Mouse (Mus musculus) stomach, postnatal 0 days (tissue): ENCODE results near the gene Ffar1. TPM values are rescaled to one million over a fixed set of nuclear protein-coding genes. Genes with fewer than 3 reads are reported as not detected.

Experiments
- ATAC-seq: fragments of 200-750 bp; cut with Nextera tagmentation; 2 replicates; pipeline ENCODE4 v1.8.0; 2017; ENCODE audit not compliant: low FRiP score, low TSS enrichment
- DNase-seq: peaks from one replicate; pipeline ENCODE4 v3.0.0-alpha.2; 2016; ENCODE audit warnings: low spot score
- H3K27ac ChIP-seq: fragments of 300-500 bp; sonication (generic); replicated peaks from 2 replicates; pipeline ENCODE4 v1.5.1; 2014; ENCODE audit warnings: mild to moderate bottlenecking, control low read depth
- H3K27me3 ChIP-seq: fragments of 300-500 bp; sonication (generic); 2 replicates; pipeline ENCODE4 v1.6.1; 2014; ENCODE audit warnings: low read length; ENCODE audit not compliant: control insufficient read depth, insufficient read depth
- H3K36me3 ChIP-seq: fragments of 300-500 bp; sonication (generic); 2 replicates; pipeline ENCODE4 v1.6.1; 2014; ENCODE audit warnings: low read length, mixed read lengths; ENCODE audit not compliant: control insufficient read depth, insufficient read depth
- H3K4me1 ChIP-seq: fragments of 300-500 bp; sonication (generic); replicated peaks from 2 replicates; pipeline ENCODE4 v1.6.1; 2014; ENCODE audit warnings: antibody characterized with exemption; ENCODE audit not compliant: control insufficient read depth, insufficient read depth
- H3K4me2 ChIP-seq: fragments of 300-500 bp; sonication (generic); replicated peaks from 2 replicates; pipeline ENCODE4 v1.6.1; 2014; ENCODE audit warnings: low read depth, mild to moderate bottlenecking, control low read depth, moderate library complexity
- H3K4me3 ChIP-seq: fragments of 300-500 bp; sonication (generic); 2 replicates; pipeline ENCODE4 v1.5.1; 2014; ENCODE audit warnings: low read depth, low read length, control low read depth
- H3K9ac ChIP-seq: fragments of 300-500 bp; sonication (generic); 2 replicates; pipeline ENCODE4 v1.6.1; 2014; ENCODE audit warnings: mild to moderate bottlenecking, low read length, control low read depth, mixed read lengths
- H3K9me3 ChIP-seq: fragments of 300-500 bp; sonication (generic); 2 replicates; pipeline ENCODE4 v1.6.1; 2016; ENCODE audit warnings: low read length; ENCODE audit not compliant: control insufficient read depth
- CTCF ChIP-seq: IDR thresholded peaks from 2 replicates; pipeline ENCODE4 v1.5.1; 2016; ENCODE audit warnings: antibody characterized with exemption, low read depth, mild to moderate bottlenecking, moderate library complexity
- EP300 ChIP-seq: optimal IDR thresholded peaks from 2 replicates; pipeline ENCODE3; 2016; ENCODE audit warnings: antibody characterized with exemption
- WGBS: fragments of 180-500 bp; shearing (Covaris S2); extraction: QIAGEN DNeasy Blood & Tissue Kit; methylation state at CpG from one replicate; pipeline ENCODE4 v1.1.7; 2014; 5-methylcytosine and 5-hydroxymethylcytosine counted together
- polyA plus RNA-seq: library from polyadenylated mRNA; unstranded; fragments of >200 nt; fragmentation: Nextera tagmentation; extraction: Ambion mirVana; gene quantifications from 2 replicates; pipeline ENCODE4 v1.2.1, GENCODE M21; 2015

Gene Ffar1
- polyA plus RNA-seq = 0.04 and 0.06 TPM in 2 replicates

GRCm38 (mm10) chr7:30861464-30861863 lies at the start of gene Ffar1:
Ffar1 (minus strand) TSS chr7:30861564.
- H3K9me3 ChIP-seq = no peaks in the 10 kb centered on the region
- no peak within 1 kb of the TSS for H3K4me3 ChIP-seq
- TF ChIP-seq CTCF = no peak
- TF ChIP-seq EP300 = no peak
- H3K4me2 ChIP-seq = no peak within 1 kb of the TSS
- WGBS = 78% methylated on average over 12 of the region's 12 CpGs
- DNase-seq (no peak), ATAC-seq (no peak)
- H3K4me1 ChIP-seq = no peaks in the 10 kb centered on the region
- no peak within 1 kb of the TSS for H3K9ac ChIP-seq
- H3K27ac ChIP-seq = no peak within 1 kb of the TSS
- no peaks in the 10 kb centered on the region for H3K36me3 ChIP-seq
- no peaks in the 10 kb centered on the region for H3K27me3 ChIP-seq

- Histone ChIP-seq H3K4me3 (no peak overlapping the region), H3K36me3 (no peaks in the 10 kb centered on the region), H3K4me1 (no peaks in the 10 kb centered on the region; the same call in 1 of the 2 replicates), H3K9me3 (no peaks in the 10 kb centered on the region), H3K4me2 (no peak overlapping the region), H3K27ac (no peak overlapping the region), H3K9ac (no peak overlapping the region), H3K27me3 (no peaks in the 10 kb centered on the region)
- ATAC-seq (no peak), DNase-seq (no peak)
- WGBS = 71% methylated on average over 6 of the region's 6 CpGs
- TF ChIP-seq CTCF = no peak
- no peak for TF ChIP-seq EP300
Observed at GRCm38 (mm10) chr7:30909773-30910172, 48.4 kb upstream of the Ffar1 start.

GRCm38 (mm10) chr7:30908992-30909431 lies 47.6 kb upstream of the Ffar1 start:
- ATAC-seq = peak; percentile 18; the same call in 1 of the 2 replicates
- Histone ChIP-seq H3K9ac (0 out of 2 replicates have a peak overlapping the region, but pooled peaks have one; percentile 13), H3K36me3 (no peaks in the 10 kb centered on the region), H3K4me1 (no peaks in the 10 kb centered on the region; the same call in 1 of the 2 replicates), H3K4me2 (peak overlapping the region; percentile 45), H3K4me3 (no peak overlapping the region), H3K27ac (no peak overlapping the region), H3K9me3 (no peaks in the 10 kb centered on the region), H3K27me3 (no peaks in the 10 kb centered on the region)
- no peak for DNase-seq
- TF ChIP-seq CTCF (no peak), EP300 (no peak)
- 21% methylated on average over 17 of the region's 17 CpGs for WGBS

- H3K9me3 ChIP-seq = no peaks in the 10 kb centered on the region
- no peak overlapping the region for H3K27ac ChIP-seq
- H3K36me3 ChIP-seq = no peaks in the 10 kb centered on the region
- DNase-seq = peak; percentile 67
- H3K27me3 ChIP-seq = no peaks in the 10 kb centered on the region
- H3K9ac ChIP-seq = peak overlapping the region; percentile 13; the same call in 1 of the 2 replicates
- TF ChIP-seq CTCF (no peak; the same call in 1 of the 2 replicates), EP300 (no peak)
- 2% methylated on average over 25 of the region's 26 CpGs for WGBS
- H3K4me3 ChIP-seq = no peak overlapping the region
- no peaks in the 10 kb centered on the region; the same call in 1 of the 2 replicates for H3K4me1 ChIP-seq
- peak overlapping the region; percentile 45 for H3K4me2 ChIP-seq
- ATAC-seq = peak; percentile 56
Observed at GRCm38 (mm10) chr7:30908277-30908991, 47.1 kb upstream of the Ffar1 start.

- DNase-seq = peak; percentile 42
Observed at GRCm38 (mm10) chr7:30904042-30904441, 42.7 kb upstream of the Ffar1 start.

GRCm38 (mm10) chr7:30895217-30895616 lies 33.9 kb upstream of the Ffar1 start:
- TF ChIP-seq EP300 (no peak), CTCF (no peak)
- H3K27ac ChIP-seq = no peak overlapping the region
- H3K4me2 ChIP-seq = no peak overlapping the region
- no peaks in the 10 kb centered on the region for H3K9me3 ChIP-seq
- no peaks in the 10 kb centered on the region for H3K27me3 ChIP-seq
- H3K4me3 ChIP-seq = no peak overlapping the region
- ATAC-seq (no peak), DNase-seq (no peak)
- H3K4me1 ChIP-seq = no peaks in the 10 kb centered on the region
- H3K9ac ChIP-seq = no peak overlapping the region
- WGBS = 72% methylated on average over 3 of the region's 3 CpGs
- H3K36me3 ChIP-seq = no peaks in the 10 kb centered on the region

More at GRCm38 (mm10) chr7:30904042-30904441, 42.7 kb upstream of the Ffar1 start:
- no peaks in the 10 kb centered on the region for H3K36me3 ChIP-seq
- no peak for ATAC-seq
- H3K4me3 ChIP-seq = no peak overlapping the region
- no peak overlapping the region for H3K4me2 ChIP-seq
- peak; percentile 72 for TF ChIP-seq CTCF
- TF ChIP-seq EP300 = no peak
- 31% methylated on average over 4 of the region's 4 CpGs for WGBS
- H3K4me1 ChIP-seq = no peaks in the 10 kb centered on the region; the same call in 1 of the 2 replicates
- no peaks in the 10 kb centered on the region for H3K27me3 ChIP-seq
- no peak overlapping the region for H3K27ac ChIP-seq
- no peak overlapping the region for H3K9ac ChIP-seq
- H3K9me3 ChIP-seq = no peaks in the 10 kb centered on the region
